Mouse (Mus musculus): Measurements from ENCODE around the gene Fhit. TPM values are rescaled to one million over a fixed set of nuclear protein-coding genes. Genes with fewer than 3 reads are reported as not detected.

Gene Fhit
- 4.9 and 6.1 TPM in 2 replicates for polyA plus RNA-seq (2014; fragmentation: Nextera tagmentation; extraction: Ambion mirVana)

GRCm38 (mm10) chr14:11161751-11162231 lies at the start of gene Fhit:
TSS of gene Fhit (minus strand) at chr14:11162035.
- no peaks in the 10 kb centered on the region for H3K36me3 ChIP-seq (ENCODE audit: control insufficient read depth, insufficient read depth, low read length)
- peak within 1 kb of the TSS; percentile 92 for H3K4me2 ChIP-seq (ENCODE audit: low read length)
- no peaks in the 10 kb centered on the region for H3K9me3 ChIP-seq (ENCODE audit: control insufficient read depth, low read length)
- peak; percentile 93 for ATAC-seq (ENCODE audit: insufficient number of reproducible peaks, insufficient read depth, low FRiP score, low read depth)
- peak within 1 kb of the TSS; percentile 57 for H3K27ac ChIP-seq (replicated peaks in 1 of 2; ENCODE audit: control insufficient read depth in 1 of 2, insufficient read depth in 1 of 2, low read depth in 2 of 2, low read length in 2 of 2)
- peak within 1 kb of the TSS; percentile 80 for H3K9ac ChIP-seq (ENCODE audit: low read length)
- WGBS: 0% methylated on average over 28 of the region's 28 CpGs
- no peaks in the 10 kb centered on the region for H3K4me1 ChIP-seq (ENCODE audit: control insufficient read depth in 2 of 2, insufficient read depth in 2 of 2, low read length in 2 of 2)
- H3K27me3 ChIP-seq (ENCODE audit: control insufficient read depth, insufficient read depth, low read length): no peaks in the 10 kb centered on the region
- peak within 1 kb of the TSS; percentile 74 to 85 for H3K4me3 ChIP-seq (ENCODE audit: control insufficient read depth in 1 of 2, insufficient read depth in 1 of 2, low read depth in 1 of 2, low read length in 2 of 2)

DNA sequence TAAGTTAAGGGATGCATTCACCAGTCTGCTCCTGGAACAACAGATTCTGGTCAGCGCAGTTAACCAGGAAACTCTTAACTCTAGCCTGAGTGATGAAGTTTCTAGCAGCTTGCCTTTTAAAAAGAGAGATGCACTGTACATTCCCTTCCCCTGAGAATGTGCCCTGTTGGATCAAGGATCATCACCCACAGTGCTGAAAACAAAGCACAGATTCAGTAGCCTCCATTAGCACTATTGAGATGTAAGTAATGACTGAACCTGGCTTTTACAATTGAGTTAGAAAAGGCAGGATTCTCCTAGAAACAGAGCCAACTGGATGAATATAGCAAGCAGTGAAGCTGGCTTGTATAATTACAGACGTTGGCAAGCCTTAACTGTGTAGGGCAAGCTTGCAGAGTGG lies 45.0 kb upstream of the Fhit start:
- no peak for ATAC-seq (ENCODE audit: insufficient number of reproducible peaks, insufficient read depth, low FRiP score, low read depth)
- Histone ChIP-seq H3K4me2 (ENCODE audit: low read length) (no peak overlapping the region), H3K36me3 (ENCODE audit: control insufficient read depth, insufficient read depth, low read length) (no peaks in the 10 kb centered on the region), H3K4me1 (ENCODE audit: control insufficient read depth in 2 of 2, insufficient read depth in 2 of 2, low read length in 2 of 2) (no peaks in the 10 kb centered on the region), H3K27ac (replicated peaks in 1 of 2; ENCODE audit: control insufficient read depth in 1 of 2, insufficient read depth in 1 of 2, low read depth in 2 of 2, low read length in 2 of 2) (no peak overlapping the region), H3K4me3 (ENCODE audit: control insufficient read depth in 1 of 2, insufficient read depth in 1 of 2, low read depth in 1 of 2, low read length in 2 of 2) (no peak overlapping the region), H3K9ac (ENCODE audit: low read length) (no peak overlapping the region), H3K27me3 (ENCODE audit: control insufficient read depth, insufficient read depth, low read length) (no peaks in the 10 kb centered on the region), H3K9me3 (ENCODE audit: control insufficient read depth, low read length) (no peaks in the 10 kb centered on the region)
- WGBS: 56% methylated on average over 2 of the region's 2 CpGs

- no peaks in the 10 kb centered on the region for H3K9me3 ChIP-seq (ENCODE audit: control insufficient read depth, low read length)
- H3K27ac ChIP-seq (replicated peaks in 1 of 2; ENCODE audit: control insufficient read depth in 1 of 2, insufficient read depth in 1 of 2, low read depth in 2 of 2, low read length in 2 of 2): peak overlapping the region; percentile 57
- no peaks in the 10 kb centered on the region for H3K36me3 ChIP-seq (ENCODE audit: control insufficient read depth, insufficient read depth, low read length)
- WGBS: 8% methylated on average over 17 of the region's 17 CpGs
- H3K4me2 ChIP-seq (ENCODE audit: low read length): peak overlapping the region; percentile 92
- peak overlapping the region; percentile 80 for H3K9ac ChIP-seq (ENCODE audit: low read length)
- no peaks in the 10 kb centered on the region for H3K27me3 ChIP-seq (ENCODE audit: control insufficient read depth, insufficient read depth, low read length)
- no peaks in the 10 kb centered on the region for H3K4me1 ChIP-seq (ENCODE audit: control insufficient read depth in 2 of 2, insufficient read depth in 2 of 2, low read length in 2 of 2)
- peak overlapping the region; percentile 74 to 85 for H3K4me3 ChIP-seq (ENCODE audit: control insufficient read depth in 1 of 2, insufficient read depth in 1 of 2, low read depth in 1 of 2, low read length in 2 of 2)
- ATAC-seq (ENCODE audit: insufficient number of reproducible peaks, insufficient read depth, low FRiP score, low read depth): peak; percentile 79
Observed at GRCm38 (mm10) chr14:11160806-11161450, 907 bp downstream of the Fhit start.

GRCm38 (mm10) chr14:11159641-11160040 lies 2.2 kb downstream of the Fhit start:
- H3K9me3 ChIP-seq (ENCODE audit: control insufficient read depth, low read length): no peaks in the 10 kb centered on the region
- H3K9ac ChIP-seq (ENCODE audit: low read length): no peak overlapping the region
- no peak overlapping the region for H3K27ac ChIP-seq (replicated peaks in 1 of 2; ENCODE audit: control insufficient read depth in 1 of 2, insufficient read depth in 1 of 2, low read depth in 2 of 2, low read length in 2 of 2)
- H3K4me1 ChIP-seq (ENCODE audit: control insufficient read depth in 2 of 2, insufficient read depth in 2 of 2, low read length in 2 of 2): no peaks in the 10 kb centered on the region
- H3K36me3 ChIP-seq (ENCODE audit: control insufficient read depth, insufficient read depth, low read length): no peaks in the 10 kb centered on the region
- no peak for ATAC-seq (ENCODE audit: insufficient number of reproducible peaks, insufficient read depth, low FRiP score, low read depth)
- WGBS: 85% methylated on average over 11 of the region's 11 CpGs
- no peak overlapping the region for H3K4me3 ChIP-seq (ENCODE audit: control insufficient read depth in 1 of 2, insufficient read depth in 1 of 2, low read depth in 1 of 2, low read length in 2 of 2)
- H3K27me3 ChIP-seq (ENCODE audit: control insufficient read depth, insufficient read depth, low read length): no peaks in the 10 kb centered on the region
- H3K4me2 ChIP-seq (ENCODE audit: low read length): no peak overlapping the region

GRCm38 (mm10) chr14:11159021-11159420 lies 2.8 kb downstream of the Fhit start:
- no peak for ATAC-seq (ENCODE audit: insufficient number of reproducible peaks, insufficient read depth, low FRiP score, low read depth)
- Histone ChIP-seq H3K36me3 (ENCODE audit: control insufficient read depth, insufficient read depth, low read length) (no peaks in the 10 kb centered on the region), H3K27me3 (ENCODE audit: control insufficient read depth, insufficient read depth, low read length) (no peaks in the 10 kb centered on the region), H3K9me3 (ENCODE audit: control insufficient read depth, low read length) (no peaks in the 10 kb centered on the region), H3K9ac (ENCODE audit: low read length) (no peak overlapping the region), H3K4me2 (ENCODE audit: low read length) (no peak overlapping the region), H3K4me3 (ENCODE audit: control insufficient read depth in 1 of 2, insufficient read depth in 1 of 2, low read depth in 1 of 2, low read length in 2 of 2) (no peak overlapping the region), H3K4me1 (ENCODE audit: control insufficient read depth in 2 of 2, insufficient read depth in 2 of 2, low read length in 2 of 2) (no peaks in the 10 kb centered on the region), H3K27ac (replicated peaks in 1 of 2; ENCODE audit: control insufficient read depth in 1 of 2, insufficient read depth in 1 of 2, low read depth in 2 of 2, low read length in 2 of 2) (no peak overlapping the region)
- WGBS: 87% methylated on average over 7 of the region's 7 CpGs

DNA sequence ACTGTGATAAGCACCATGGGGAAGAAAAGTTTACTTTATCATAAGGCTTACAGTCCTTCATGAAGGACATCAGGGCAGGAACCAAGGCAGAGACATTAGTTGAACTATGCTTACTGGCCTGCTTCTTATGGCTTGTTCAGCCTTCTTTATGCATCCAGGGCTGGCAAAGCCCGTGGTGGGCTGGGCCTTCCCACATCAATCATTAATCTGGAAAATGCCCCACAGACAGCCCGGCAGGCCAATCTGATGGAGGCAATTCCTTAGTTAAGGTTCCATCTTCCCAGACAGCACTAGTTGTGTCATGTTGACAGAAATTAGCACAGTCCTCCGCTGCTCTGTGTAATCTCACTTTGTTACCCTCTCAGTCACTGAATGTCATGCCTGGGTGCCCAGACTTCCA lies 4.1 kb downstream of the Fhit start:
- no peaks in the 10 kb centered on the region for H3K27me3 ChIP-seq (ENCODE audit: control insufficient read depth, insufficient read depth, low read length)
- 71% methylated on average over 3 of the region's 3 CpGs for WGBS
- H3K36me3 ChIP-seq (ENCODE audit: control insufficient read depth, insufficient read depth, low read length): no peaks in the 10 kb centered on the region
- H3K9ac ChIP-seq (ENCODE audit: low read length): no peak overlapping the region
- no peak for ATAC-seq (ENCODE audit: insufficient number of reproducible peaks, insufficient read depth, low FRiP score, low read depth)
- H3K4me1 ChIP-seq (ENCODE audit: control insufficient read depth in 2 of 2, insufficient read depth in 2 of 2, low read length in 2 of 2): no peaks in the 10 kb centered on the region
- H3K9me3 ChIP-seq (ENCODE audit: control insufficient read depth, low read length): no peaks in the 10 kb centered on the region
- H3K27ac ChIP-seq (replicated peaks in 1 of 2; ENCODE audit: control insufficient read depth in 1 of 2, insufficient read depth in 1 of 2, low read depth in 2 of 2, low read length in 2 of 2): no peak overlapping the region
- no peak overlapping the region for H3K4me2 ChIP-seq (ENCODE audit: low read length)
- H3K4me3 ChIP-seq (ENCODE audit: control insufficient read depth in 1 of 2, insufficient read depth in 1 of 2, low read depth in 1 of 2, low read length in 2 of 2): no peak overlapping the region

- no peaks in the 10 kb centered on the region for H3K27me3 ChIP-seq (ENCODE audit: control insufficient read depth, insufficient read depth, low read length)
- no peaks in the 10 kb centered on the region for H3K4me1 ChIP-seq (ENCODE audit: control insufficient read depth in 2 of 2, insufficient read depth in 2 of 2, low read length in 2 of 2)
- no peak overlapping the region for H3K27ac ChIP-seq (replicated peaks in 1 of 2; ENCODE audit: control insufficient read depth in 1 of 2, insufficient read depth in 1 of 2, low read depth in 2 of 2, low read length in 2 of 2)
- 74% methylated on average over 9 of the region's 9 CpGs for WGBS
- H3K9ac ChIP-seq (ENCODE audit: low read length): no peak overlapping the region
- H3K4me3 ChIP-seq (ENCODE audit: control insufficient read depth in 1 of 2, insufficient read depth in 1 of 2, low read depth in 1 of 2, low read length in 2 of 2): no peak overlapping the region
- no peaks in the 10 kb centered on the region for H3K36me3 ChIP-seq (ENCODE audit: control insufficient read depth, insufficient read depth, low read length)
- ATAC-seq (ENCODE audit: insufficient number of reproducible peaks, insufficient read depth, low FRiP score, low read depth): no peak
- no peaks in the 10 kb centered on the region for H3K9me3 ChIP-seq (ENCODE audit: control insufficient read depth, low read length)
- no peak overlapping the region for H3K4me2 ChIP-seq (ENCODE audit: low read length)
Observed at GRCm38 (mm10) chr14:11151634-11152321, 10.1 kb downstream of the Fhit start.
